Mouse (Mus musculus) thymus, adult 2 months (tissue): Measurements from ENCODE around the gene Rgn.

Experiments
- CTCF ChIP-seq: fragments of 200-500 bp; IDR thresholded peaks from 2 replicates; pipeline ENCODE4 v1.5.1; 2012; ENCODE audit warnings: mild to moderate bottlenecking, control low read depth, low read length, moderate library complexity, borderline replicate concordance; ENCODE audit not compliant: control insufficient read depth, poor library complexity, insufficient read depth; ENCODE audit errors: extremely low read depth
- POLR2A ChIP-seq: fragments of 200-500 bp; IDR thresholded peaks from 2 replicates; pipeline ENCODE4 v1.6.1; 2012; ENCODE audit warnings: mild to moderate bottlenecking, low read length, control low read depth, moderate library complexity; ENCODE audit not compliant: control insufficient read depth, poor library complexity, insufficient read depth; ENCODE audit errors: extremely low read depth

DNA sequence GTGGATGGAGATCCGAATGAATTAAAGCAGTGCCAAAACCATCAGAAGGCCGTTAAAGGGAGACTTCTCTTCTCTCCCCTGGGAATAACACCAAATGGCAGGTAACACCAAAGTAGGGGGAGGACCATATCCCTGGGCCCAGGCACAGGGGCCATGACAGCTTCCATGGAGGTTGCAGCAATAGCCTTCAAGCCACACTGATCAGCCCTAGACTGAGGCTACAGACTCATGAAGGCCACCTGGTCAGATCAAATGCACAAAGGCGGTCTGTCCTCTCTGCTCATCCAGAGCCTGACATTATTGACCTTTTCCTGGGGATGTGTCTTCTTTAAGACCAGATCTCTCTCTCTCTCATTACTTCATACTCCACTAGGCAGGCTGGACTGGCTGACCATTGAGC lies 5.7 kb upstream of the Rgn start:
- TF ChIP-seq POLR2A = no peak
- no peak for TF ChIP-seq CTCF
